Mouse (Mus musculus): Measurements from ENCODE around the gene Zfp626.
"Not testable (repeated sequence)": the region's sequence is repeated elsewhere in the genome, so short reads cannot be mapped to it uniquely, and the experiment has no call there.

DNA sequence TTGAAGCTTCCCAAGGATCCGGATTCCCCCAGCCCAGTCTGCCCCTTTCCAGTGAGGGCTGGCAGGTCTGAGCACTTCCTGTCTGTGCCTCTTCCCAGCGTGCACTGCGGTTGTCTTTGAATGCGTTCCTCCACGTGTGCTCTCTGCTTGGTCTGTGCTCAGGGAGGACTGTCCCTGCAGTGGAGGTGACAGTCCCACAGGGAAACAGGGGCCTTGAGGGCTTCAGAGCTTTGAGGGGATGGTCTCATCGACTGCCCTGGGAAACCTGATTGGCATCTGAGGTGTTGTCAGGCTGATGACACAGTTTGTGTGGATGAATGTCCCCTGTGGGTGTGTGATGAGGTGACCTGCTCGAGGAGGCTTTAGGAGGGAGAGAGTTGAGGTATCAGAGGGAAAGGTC, 309 bp downstream of the Zfp626 start:
- not testable (repeated sequence) for TF ChIP-seq CTCF (IDR thresholded peaks at IDR 0.05); POLR2A (IDR thresholded peaks at IDR 0.05; ENCODE audit: insufficient read depth, low read depth, low read length)
